Mouse (Mus musculus): ENCODE results near the gene Rbfox1. TPM values are rescaled to one million over a fixed set of nuclear protein-coding genes. Genes with fewer than 3 reads are reported as not detected.

The Rbfox1 gene
- polyA plus RNA-seq, 1 experiment from 2014 or later = 2.2 TPM

DNA sequence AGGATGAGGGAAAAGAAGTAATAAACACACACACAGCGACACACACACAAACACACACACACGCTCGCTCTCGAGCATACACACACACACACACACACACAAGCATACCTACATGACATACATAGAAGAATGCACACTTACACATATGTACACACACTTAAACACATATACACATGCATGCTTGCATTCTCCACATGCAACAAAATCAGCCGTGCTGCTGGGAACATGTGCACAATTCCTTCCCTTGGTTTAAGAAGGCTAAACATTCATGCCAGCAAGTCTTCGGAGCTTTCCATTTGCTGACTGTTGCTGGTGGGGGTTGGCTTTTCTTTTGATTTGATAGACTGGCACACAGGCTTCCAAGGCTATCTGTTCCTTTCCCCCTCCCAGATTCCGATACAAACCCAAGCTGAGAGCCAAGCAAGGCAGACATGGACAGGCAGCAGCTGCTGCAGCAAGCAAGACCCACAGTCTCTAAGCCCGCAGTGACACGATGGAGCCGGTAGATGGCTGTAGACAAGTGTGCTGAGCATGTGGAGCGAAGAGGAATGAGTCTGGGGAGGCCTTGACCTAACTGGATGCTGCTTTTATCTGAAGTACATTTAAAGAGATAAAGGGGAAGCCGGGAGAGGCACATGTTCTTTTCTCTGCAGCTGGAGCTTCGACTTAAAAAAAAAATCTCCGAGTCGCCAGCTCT lies 954.3 kb downstream of the Rbfox1 start:
- Histone ChIP-seq H3K27me3 (replicated peaks) (no peaks in the 10 kb centered on the region), H3K9ac (no peak overlapping the region), H3K9me3 (replicated peaks) (no peaks in the 10 kb centered on the region), H3K27ac (ENCODE audit: poor library complexity, severe bottlenecking) (no peak overlapping the region), H3K36me3 (no peaks in the 10 kb centered on the region), H3K4me1 (replicated peaks) (peaks cover 12% of the 10 kb centered on the region), H3K4me3 (no peak overlapping the region), H3K4me2 (peak overlapping the region; percentile 41)
- 29% methylated on average over 15 of the region's 15 CpGs for WGBS
- ATAC-seq (ENCODE audit: insufficient number of reproducible peaks, low FRiP score) = peak; percentile 76

DNA sequence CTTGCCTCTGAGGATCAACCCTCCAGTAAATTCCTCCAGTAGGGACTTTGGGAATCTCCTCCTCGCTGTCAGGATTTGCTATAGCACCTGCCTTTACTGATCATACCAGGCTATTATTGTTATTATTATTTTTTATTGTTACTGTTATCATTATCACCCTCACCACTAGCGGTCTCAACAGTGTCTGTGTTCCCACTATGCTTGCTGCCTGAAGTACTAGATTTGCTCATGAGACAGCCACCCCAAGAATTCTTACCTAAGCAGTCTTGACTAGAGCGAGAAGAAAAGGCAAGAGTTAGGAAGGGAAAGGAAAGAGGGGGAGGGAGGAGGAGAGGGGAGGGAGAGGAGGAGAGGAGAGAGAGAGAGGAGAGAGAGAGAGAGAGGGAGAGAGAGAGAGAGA lies 954.9 kb downstream of the Rbfox1 start:
- Histone ChIP-seq H3K4me1 (replicated peaks) (peaks cover 12% of the 10 kb centered on the region), H3K9me3 (replicated peaks) (no peaks in the 10 kb centered on the region), H3K27ac (ENCODE audit: poor library complexity, severe bottlenecking) (no peak overlapping the region), H3K27me3 (replicated peaks) (no peaks in the 10 kb centered on the region), H3K9ac (no peak overlapping the region), H3K36me3 (no peaks in the 10 kb centered on the region), H3K4me3 (no peak overlapping the region), H3K4me2 (peak overlapping the region; percentile 41)
- 42% methylated on average over 3 of the region's 3 CpGs for WGBS
- no peak for ATAC-seq (ENCODE audit: insufficient number of reproducible peaks, low FRiP score)

DNA sequence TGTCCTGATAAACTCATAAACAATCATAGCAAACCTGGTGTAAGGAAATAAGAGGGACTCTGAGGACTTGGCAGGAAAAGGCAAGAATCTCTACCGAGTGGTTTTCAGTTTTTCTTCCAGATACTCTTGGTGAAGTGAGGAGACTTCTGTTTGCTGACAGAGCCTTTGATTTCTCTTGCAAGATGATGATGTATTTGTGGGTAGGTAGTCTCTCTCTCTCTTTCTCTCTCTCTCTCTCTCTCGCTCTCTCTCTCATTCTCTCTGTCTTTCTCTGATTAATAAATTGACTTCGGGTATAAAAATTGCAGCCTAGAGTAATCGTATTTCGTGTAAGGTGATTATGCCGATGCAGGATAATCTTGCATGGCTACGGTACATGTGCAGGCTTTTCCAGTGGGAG lies 955.3 kb downstream of the Rbfox1 start:
- peak overlapping the region; percentile 41 for H3K4me2 ChIP-seq
- no peak overlapping the region for H3K27ac ChIP-seq (ENCODE audit: poor library complexity, severe bottlenecking)
- H3K36me3 ChIP-seq = no peaks in the 10 kb centered on the region
- H3K9me3 ChIP-seq (replicated peaks) = no peaks in the 10 kb centered on the region
- H3K27me3 ChIP-seq (replicated peaks) = no peaks in the 10 kb centered on the region
- H3K9ac ChIP-seq = no peak overlapping the region
- peaks cover 12% of the 10 kb centered on the region for H3K4me1 ChIP-seq (replicated peaks)
- H3K4me3 ChIP-seq = no peak overlapping the region
- WGBS = 72% methylated on average over 7 of the region's 7 CpGs
- ATAC-seq (ENCODE audit: insufficient number of reproducible peaks, low FRiP score) = no peak

DNA sequence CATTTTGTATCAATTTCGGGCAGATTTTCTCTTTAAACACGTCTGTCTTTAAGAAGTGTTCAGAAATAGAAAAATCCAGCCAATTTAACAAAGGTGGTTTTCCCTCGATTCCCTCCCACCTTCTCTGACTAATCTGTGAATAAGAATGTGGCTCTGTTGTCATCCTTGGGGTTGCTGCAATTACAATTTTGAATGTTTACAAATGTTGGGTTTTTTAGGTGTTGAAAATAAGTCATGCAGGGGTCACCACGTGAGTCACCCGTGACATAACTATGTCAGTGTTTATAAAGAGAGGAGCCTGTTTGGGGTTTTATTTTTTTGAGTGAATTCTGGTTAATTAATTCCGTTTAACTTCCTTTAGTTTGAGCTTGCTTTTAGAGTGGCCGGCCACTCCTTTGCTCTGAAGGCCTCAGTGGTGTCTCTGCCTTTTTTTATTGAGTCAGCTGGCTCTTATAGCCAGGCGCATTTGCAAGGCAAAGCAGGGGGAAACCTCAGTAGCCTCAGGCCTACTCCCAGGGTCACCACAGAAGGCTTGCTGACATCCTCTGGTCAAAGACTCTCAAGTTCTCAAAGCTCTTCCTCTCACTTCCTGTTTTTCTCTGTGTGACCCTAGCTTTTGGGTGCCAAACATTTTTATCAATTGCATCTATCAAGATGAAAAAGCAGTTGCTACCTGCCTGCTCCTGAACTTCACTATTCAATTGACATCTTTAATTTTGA lies 957.1 kb downstream of the Rbfox1 start:
- ATAC-seq (ENCODE audit: insufficient number of reproducible peaks, low FRiP score) = no peak
- H3K9ac ChIP-seq = no peak overlapping the region
- no peaks in the 10 kb centered on the region for H3K9me3 ChIP-seq (replicated peaks)
- peaks cover 12% of the 10 kb centered on the region for H3K4me1 ChIP-seq (replicated peaks)
- H3K27ac ChIP-seq (ENCODE audit: poor library complexity, severe bottlenecking) = no peak overlapping the region
- H3K4me3 ChIP-seq = no peak overlapping the region
- 58% methylated on average over 8 of the region's 8 CpGs for WGBS
- H3K27me3 ChIP-seq (replicated peaks) = no peaks in the 10 kb centered on the region
- no peak overlapping the region for H3K4me2 ChIP-seq
- no peaks in the 10 kb centered on the region for H3K36me3 ChIP-seq

DNA sequence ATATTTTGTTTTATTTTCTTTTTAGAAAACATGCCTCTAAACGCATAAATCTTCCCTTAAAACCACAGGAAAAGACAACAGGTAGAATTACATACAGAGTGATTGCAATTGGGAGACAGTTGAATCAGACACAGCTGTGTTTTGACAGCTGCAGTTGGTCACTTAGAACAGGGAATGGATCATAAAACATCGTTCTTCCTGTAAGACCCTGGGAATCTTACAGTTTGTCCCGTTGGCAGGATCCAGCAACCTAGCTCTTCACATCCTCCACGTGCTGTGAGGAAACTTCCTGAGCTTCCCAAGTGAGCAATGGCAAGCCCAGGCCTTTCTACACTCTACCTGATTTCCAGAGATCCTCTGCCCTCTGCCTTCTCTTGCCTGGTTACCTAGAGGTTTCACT lies 959.5 kb downstream of the Rbfox1 start:
- Histone ChIP-seq H3K27me3 (replicated peaks) (no peaks in the 10 kb centered on the region), H3K4me2 (no peak overlapping the region), H3K4me1 (replicated peaks) (peaks cover 7% of the 10 kb centered on the region), H3K9ac (no peak overlapping the region), H3K9me3 (replicated peaks) (no peaks in the 10 kb centered on the region), H3K4me3 (no peak overlapping the region), H3K36me3 (no peaks in the 10 kb centered on the region), H3K27ac (ENCODE audit: poor library complexity, severe bottlenecking) (no peak overlapping the region)
- WGBS = 48% methylated on average over 4 of the region's 4 CpGs
- no peak for ATAC-seq (ENCODE audit: insufficient number of reproducible peaks, low FRiP score)

DNA sequence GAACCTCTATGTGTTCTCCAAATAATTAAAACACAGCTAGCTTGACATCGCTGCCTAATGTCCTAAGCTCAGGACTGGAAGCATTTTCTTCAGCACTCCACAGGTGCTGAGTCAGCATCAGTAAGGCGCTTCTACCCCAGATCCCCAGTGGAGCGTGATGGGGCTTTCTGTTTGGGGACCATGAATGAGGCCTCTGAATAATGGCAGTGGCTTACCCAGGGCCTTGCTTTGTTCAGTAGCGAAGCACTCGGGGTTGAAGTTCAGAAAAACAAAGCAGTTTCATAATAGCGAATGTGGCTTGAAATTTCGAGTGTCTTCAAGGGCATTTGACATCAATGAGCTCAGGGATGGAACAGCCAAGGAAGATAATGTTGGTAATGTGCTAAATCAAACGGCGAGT lies 966.2 kb downstream of the Rbfox1 start:
- Histone ChIP-seq H3K4me3 (no peak overlapping the region), H3K27me3 (replicated peaks) (no peaks in the 10 kb centered on the region), H3K9ac (no peak overlapping the region), H3K4me1 (replicated peaks) (no peaks in the 10 kb centered on the region), H3K36me3 (no peaks in the 10 kb centered on the region), H3K4me2 (no peak overlapping the region), H3K9me3 (replicated peaks) (no peaks in the 10 kb centered on the region), H3K27ac (ENCODE audit: poor library complexity, severe bottlenecking) (no peak overlapping the region)
- ATAC-seq (ENCODE audit: insufficient number of reproducible peaks, low FRiP score) = no peak
- WGBS = 79% methylated on average over 9 of the region's 9 CpGs

DNA sequence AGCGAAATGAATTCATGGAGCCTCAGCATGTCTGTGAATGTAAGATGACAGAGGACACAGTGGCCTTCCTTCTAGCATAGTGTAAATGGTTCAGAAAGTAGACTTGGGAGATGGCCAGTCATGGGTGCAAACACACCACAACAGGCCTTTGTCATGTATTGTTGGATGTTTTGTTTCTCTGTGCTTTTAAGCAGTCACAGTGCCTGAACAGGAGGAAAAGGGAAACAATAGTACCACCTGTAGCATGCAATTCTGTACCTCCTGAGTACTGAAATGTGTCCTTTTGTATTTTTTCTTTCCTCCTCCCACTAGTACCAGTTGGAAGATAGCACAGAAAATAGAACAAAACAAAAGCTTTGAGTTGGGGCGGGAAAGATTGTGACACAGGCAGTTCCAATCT lies 968.6 kb downstream of the Rbfox1 start:
- no peaks in the 10 kb centered on the region for H3K36me3 ChIP-seq
- H3K27ac ChIP-seq (ENCODE audit: poor library complexity, severe bottlenecking) = no peak overlapping the region

DNA sequence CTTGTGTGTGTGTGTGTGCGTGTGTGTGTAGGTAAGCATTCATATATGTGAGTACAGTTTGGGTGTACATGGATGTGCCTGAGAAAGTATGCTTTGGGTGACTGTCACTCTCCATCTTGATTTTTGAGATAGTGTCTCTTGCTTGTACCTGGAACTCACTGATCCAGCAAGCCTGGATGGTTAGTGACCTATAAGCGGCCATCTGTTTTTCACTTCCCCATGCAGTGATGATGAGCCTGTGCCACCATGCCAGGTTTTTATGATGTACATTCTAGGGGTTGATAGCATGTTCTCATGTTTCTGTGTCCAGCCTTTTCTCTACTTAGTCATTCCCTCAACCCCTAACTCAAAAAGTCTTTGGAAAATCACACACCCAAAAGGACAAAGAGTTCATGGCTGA lies 976.5 kb downstream of the Rbfox1 start:
- WGBS = 75% methylated on average over 2 of the region's 2 CpGs
- Histone ChIP-seq H3K27ac (ENCODE audit: poor library complexity, severe bottlenecking) (no peak overlapping the region), H3K36me3 (no peaks in the 10 kb centered on the region), H3K9me3 (replicated peaks) (no peaks in the 10 kb centered on the region), H3K4me2 (no peak overlapping the region), H3K9ac (no peak overlapping the region), H3K4me1 (replicated peaks) (no peaks in the 10 kb centered on the region), H3K4me3 (no peak overlapping the region), H3K27me3 (replicated peaks) (no peaks in the 10 kb centered on the region)
- no peak for ATAC-seq (ENCODE audit: insufficient number of reproducible peaks, low FRiP score)

More for the DNA sequence above, 968.6 kb downstream of the Rbfox1 start:
- ATAC-seq (ENCODE audit: insufficient number of reproducible peaks, low FRiP score) = no peak
- Histone ChIP-seq H3K4me1 (replicated peaks) (no peaks in the 10 kb centered on the region), H3K27me3 (replicated peaks) (no peaks in the 10 kb centered on the region), H3K4me2 (no peak overlapping the region), H3K9me3 (replicated peaks) (no peaks in the 10 kb centered on the region), H3K4me3 (no peak overlapping the region), H3K9ac (no peak overlapping the region)
- 76% methylated on average over 2 of the region's 2 CpGs for WGBS

DNA sequence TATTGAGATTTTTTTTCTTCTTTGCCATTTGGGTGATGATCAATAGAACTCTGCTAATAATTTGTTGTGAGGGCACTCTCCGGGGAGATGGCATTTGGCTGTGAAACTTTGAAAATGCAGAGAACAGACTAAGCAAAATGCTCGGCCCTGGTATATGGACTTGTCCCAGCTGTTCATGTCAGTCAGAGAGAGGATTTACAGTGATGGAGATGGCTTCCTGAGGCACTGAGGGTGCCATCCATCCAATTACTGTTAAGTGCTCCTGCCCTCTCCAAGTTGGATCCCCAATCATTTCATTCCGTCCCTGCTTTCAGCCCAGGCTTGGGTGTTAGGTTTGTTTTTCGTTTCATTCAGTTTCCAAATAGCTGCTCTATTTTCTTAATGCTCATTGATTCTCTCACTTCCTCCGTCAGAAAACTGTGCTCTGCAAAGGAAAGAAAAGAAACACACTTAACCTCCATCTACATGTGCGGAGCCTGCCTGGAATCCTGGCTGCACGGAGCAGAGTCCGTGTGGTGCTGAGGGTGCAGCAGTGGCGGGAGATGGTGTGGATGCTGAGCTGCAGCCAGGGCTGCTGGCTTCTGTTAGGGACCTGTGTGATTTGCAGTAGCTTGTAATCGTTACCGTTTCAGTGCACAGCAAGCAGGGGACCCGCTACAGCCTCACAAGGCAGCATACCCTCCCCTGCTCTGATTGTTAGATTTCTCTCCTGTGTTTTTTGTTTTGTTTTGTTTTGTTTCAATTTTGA lies 997.7 kb downstream of the Rbfox1 start:
- no peak overlapping the region for H3K4me3 ChIP-seq
- H3K9me3 ChIP-seq (replicated peaks) = no peaks in the 10 kb centered on the region
- no peak overlapping the region for H3K4me2 ChIP-seq
- H3K4me1 ChIP-seq (replicated peaks) = no peaks in the 10 kb centered on the region
- H3K36me3 ChIP-seq = no peaks in the 10 kb centered on the region
- H3K27me3 ChIP-seq (replicated peaks) = no peaks in the 10 kb centered on the region
- WGBS = 52% methylated on average over 12 of the region's 12 CpGs
- no peak overlapping the region for H3K27ac ChIP-seq (ENCODE audit: poor library complexity, severe bottlenecking)
- no peak for ATAC-seq (ENCODE audit: insufficient number of reproducible peaks, low FRiP score)
- no peak overlapping the region for H3K9ac ChIP-seq

DNA sequence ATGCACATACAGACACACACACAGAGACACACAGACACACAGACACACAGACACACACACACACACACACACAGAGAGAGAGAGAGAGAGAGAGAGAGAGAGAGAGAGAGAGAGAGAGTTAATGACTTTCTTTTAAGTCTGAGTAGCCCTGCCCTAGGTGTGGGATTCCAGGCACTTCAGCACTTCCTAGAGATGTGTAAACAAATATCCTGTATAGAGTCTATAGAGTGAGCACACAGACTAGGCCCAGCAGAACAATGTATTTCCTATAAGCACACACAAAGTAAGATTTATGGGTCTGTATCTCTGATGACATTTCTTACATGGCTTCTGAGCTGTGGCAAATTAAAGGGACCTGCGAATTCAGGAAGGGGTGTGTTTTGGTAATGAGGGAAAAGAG lies 998.6 kb downstream of the Rbfox1 start:
- 82% methylated on average over 1 of the region's 1 CpGs for WGBS
- Histone ChIP-seq H3K36me3 (no peaks in the 10 kb centered on the region), H3K9me3 (replicated peaks) (no peaks in the 10 kb centered on the region), H3K9ac (no peak overlapping the region), H3K4me3 (no peak overlapping the region), H3K27ac (ENCODE audit: poor library complexity, severe bottlenecking) (no peak overlapping the region), H3K4me2 (no peak overlapping the region), H3K27me3 (replicated peaks) (no peaks in the 10 kb centered on the region), H3K4me1 (replicated peaks) (no peaks in the 10 kb centered on the region)
- no peak for ATAC-seq (ENCODE audit: insufficient number of reproducible peaks, low FRiP score)

DNA sequence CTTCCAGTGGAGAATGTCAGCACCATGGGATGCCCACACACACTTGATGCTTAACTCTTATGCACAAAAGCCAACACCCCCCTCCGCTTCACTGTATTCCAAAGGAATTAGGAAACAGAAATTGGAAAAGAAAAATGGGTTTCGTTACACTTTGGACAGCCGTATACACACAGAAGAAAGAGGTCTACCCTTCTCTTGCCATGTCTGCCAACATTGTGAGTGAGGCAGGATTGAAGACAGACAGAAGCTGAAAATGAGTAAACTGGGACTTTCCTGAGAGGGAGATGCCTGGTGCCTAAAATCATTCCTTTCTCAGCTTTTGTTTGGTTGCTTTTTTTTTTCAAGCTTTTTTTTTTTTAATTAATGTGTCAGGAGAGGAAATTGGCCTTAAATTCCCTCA lies 1000.5 kb downstream of the Rbfox1 start:
- Histone ChIP-seq H3K4me2 (no peak overlapping the region), H3K9me3 (replicated peaks) (no peaks in the 10 kb centered on the region), H3K36me3 (no peaks in the 10 kb centered on the region), H3K4me3 (no peak overlapping the region), H3K27me3 (replicated peaks) (no peaks in the 10 kb centered on the region), H3K4me1 (replicated peaks) (no peaks in the 10 kb centered on the region), H3K9ac (no peak overlapping the region), H3K27ac (ENCODE audit: poor library complexity, severe bottlenecking) (no peak overlapping the region)
- 80% methylated on average over 3 of the region's 3 CpGs for WGBS
- ATAC-seq (ENCODE audit: insufficient number of reproducible peaks, low FRiP score) = no peak
